Mouse (Mus musculus) hindbrain, embryonic 16.5 days (tissue): ENCODE results near the gene Eif4ebp2. TPM values are rescaled to one million over a fixed set of nuclear protein-coding genes. Genes with fewer than 3 reads are reported as not detected.
A peak's percentile ranks its signal among the peaks of the same experiment; 100 is the strongest.
"Not testable (repeated sequence)": the region's sequence is repeated elsewhere in the genome, so short reads cannot be mapped to it uniquely, and the experiment has no call there.

ENCODE experiments used
- ATAC-seq: fragments of 200-750 bp; cut with Nextera tagmentation; 2 replicates; pipeline ENCODE4 v1.8.0; 2017; ENCODE audit warnings: moderate TSS enrichment, moderate library complexity
- H3K27ac ChIP-seq: fragments of 300-500 bp; sonication (generic); 2 replicates; pipeline ENCODE4 v1.5.1; 2014; ENCODE audit warnings: low read depth, mild to moderate bottlenecking, control low read depth, low read length, moderate library complexity
- H3K27me3 ChIP-seq: fragments of 300-500 bp; sonication (generic); replicated peaks from 2 replicates; pipeline ENCODE4 v1.6.1; 2014; ENCODE audit warnings: low read length; ENCODE audit not compliant: control insufficient read depth, insufficient read depth
- H3K36me3 ChIP-seq: fragments of 300-500 bp; sonication (generic); 2 replicates; pipeline ENCODE4 v1.6.1; 2014; ENCODE audit warnings: mild to moderate bottlenecking, low read length, moderate library complexity, mixed read lengths; ENCODE audit not compliant: control insufficient read depth, insufficient read depth
- H3K4me1 ChIP-seq: fragments of 300-500 bp; sonication (generic); 2 replicates; pipeline ENCODE4 v1.6.1; 2014; ENCODE audit warnings: low read depth, low read length; ENCODE audit not compliant: control insufficient read depth, insufficient read depth
- H3K4me2 ChIP-seq: fragments of 300-500 bp; sonication (generic); 2 replicates; pipeline ENCODE4 v1.6.1; 2014; ENCODE audit warnings: mild to moderate bottlenecking, low read length, control low read depth, moderate library complexity
- H3K4me3 ChIP-seq: fragments of 300-500 bp; sonication (generic); 2 replicates; pipeline ENCODE4 v1.5.1; 2014; ENCODE audit warnings: mild to moderate bottlenecking, low read length, control low read depth, moderate library complexity
- H3K9ac ChIP-seq: fragments of 300-500 bp; sonication (generic); 2 replicates; pipeline ENCODE4 v1.6.1; 2014; ENCODE audit warnings: low read depth, mild to moderate bottlenecking, control low read depth, low read length, moderate library complexity
- H3K9me3 ChIP-seq: fragments of 300-500 bp; sonication (generic); 2 replicates; pipeline ENCODE4 v1.6.1; 2014; ENCODE audit warnings: mild to moderate bottlenecking, low read length, moderate library complexity; ENCODE audit not compliant: control insufficient read depth
- WGBS: fragments of 180-500 bp; shearing (Covaris S2); extraction: QIAGEN DNeasy Blood & Tissue Kit; methylation state at CpG from one replicate; pipeline ENCODE4 v1.1.7; 2014; 5-methylcytosine and 5-hydroxymethylcytosine counted together
- polyA plus RNA-seq: library from polyadenylated mRNA; unstranded; fragments of >200 nt; fragmentation: Nextera tagmentation; extraction: Ambion mirVana; gene quantifications from 2 replicates; pipeline ENCODE4 v1.2.1, GENCODE M21; 2015

Gene Eif4ebp2
- polyA plus RNA-seq, 1 experiment from 2014 or later: 46.6 TPM

DNA sequence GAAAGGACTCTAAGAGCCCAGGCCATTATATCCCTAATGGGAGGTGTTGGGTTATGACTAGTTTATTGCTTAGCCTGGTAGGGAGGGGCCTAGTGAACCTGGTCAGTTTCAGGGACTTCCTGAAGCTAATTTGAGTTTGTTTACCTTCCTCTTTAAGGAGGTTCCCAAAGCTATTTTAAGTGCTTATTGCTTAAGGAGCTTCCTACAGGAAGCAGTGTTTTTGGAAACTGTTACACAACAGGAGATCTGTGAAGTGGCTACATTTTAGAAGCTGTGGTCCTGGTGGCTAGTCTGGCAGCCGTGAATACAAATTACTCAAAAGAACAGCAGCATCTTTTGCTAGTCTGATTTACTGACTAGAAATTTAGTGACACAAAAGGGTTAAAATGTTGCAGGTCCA, 21.9 kb upstream of the Eif4ebp2 start:
- 78% methylated on average over 1 of the region's 1 CpGs for WGBS

DNA sequence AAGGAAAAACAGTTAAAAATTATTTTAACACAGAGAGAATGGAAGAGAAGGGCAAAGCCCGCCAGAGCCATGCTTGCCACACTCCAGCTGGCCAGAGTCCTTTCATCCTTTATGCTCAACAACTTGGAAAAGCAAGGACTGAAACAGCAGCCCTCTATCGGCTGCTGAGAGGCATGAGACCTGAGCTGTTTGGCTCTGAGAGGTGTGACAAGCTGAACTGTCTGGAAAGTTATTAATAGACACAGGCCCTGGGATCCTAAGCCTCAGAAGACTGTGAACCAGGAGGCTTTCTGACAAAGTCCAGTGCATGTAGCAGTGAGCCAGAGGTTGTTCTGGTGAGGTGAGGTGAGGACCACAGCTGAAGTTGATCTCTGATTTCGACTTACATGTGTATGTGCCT, 21.2 kb upstream of the Eif4ebp2 start:
- Histone ChIP-seq H3K4me1 (peaks cover 14% of the 10 kb centered on the region), H3K4me2 (no peak overlapping the region)

More for the DNA sequence above, 21.9 kb upstream of the Eif4ebp2 start:
- Histone ChIP-seq H3K27ac (no peak overlapping the region), H3K9ac (no peak overlapping the region), H3K4me2 (peak overlapping the region; percentile 97), H3K9me3 (no peaks in the 10 kb centered on the region), H3K4me1 (peaks cover 14% of the 10 kb centered on the region), H3K36me3 (no peaks in the 10 kb centered on the region), H3K4me3 (no peak overlapping the region), H3K27me3 (no peaks in the 10 kb centered on the region)
- ATAC-seq: no peak

DNA sequence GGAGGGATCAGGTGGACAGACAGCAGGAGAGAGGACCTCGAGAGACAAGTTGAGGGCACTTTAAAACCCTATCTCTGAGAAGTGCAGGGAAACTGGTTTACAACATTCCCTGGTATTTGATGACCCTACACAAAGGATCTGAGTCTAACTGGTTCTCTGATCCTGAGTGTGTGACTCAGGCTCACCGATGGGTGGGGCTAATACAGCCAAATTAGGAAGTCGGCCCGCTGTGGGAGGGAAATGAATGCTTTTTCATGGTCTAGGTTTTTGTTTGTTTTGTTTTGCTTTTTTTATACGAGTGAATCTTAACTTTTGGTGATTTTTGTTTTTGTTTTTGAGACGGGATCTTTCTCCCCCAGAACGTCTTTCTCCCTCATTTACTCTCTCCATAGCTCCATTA, 16.4 kb upstream of the Eif4ebp2 start:
- H3K9me3 ChIP-seq: no peaks in the 10 kb centered on the region
- H3K27ac ChIP-seq: no peak overlapping the region
- 70% methylated on average over 7 of the region's 7 CpGs for WGBS
- H3K4me3 ChIP-seq: no peak overlapping the region
- H3K9ac ChIP-seq: no peak overlapping the region
- H3K27me3 ChIP-seq: no peaks in the 10 kb centered on the region
- H3K36me3 ChIP-seq: no peaks in the 10 kb centered on the region
- no peak overlapping the region for H3K4me2 ChIP-seq
- ATAC-seq: no peak
- H3K4me1 ChIP-seq: no peaks in the 10 kb centered on the region

More for the DNA sequence above, 21.2 kb upstream of the Eif4ebp2 start:
- H3K27me3 ChIP-seq: no peaks in the 10 kb centered on the region
- H3K27ac ChIP-seq: no peak overlapping the region
- H3K4me3 ChIP-seq: no peak overlapping the region
- no peaks in the 10 kb centered on the region for H3K9me3 ChIP-seq
- no peaks in the 10 kb centered on the region for H3K36me3 ChIP-seq
- no peak for ATAC-seq
- H3K9ac ChIP-seq: no peak overlapping the region
- WGBS: 88% methylated on average over 3 of the region's 3 CpGs

DNA sequence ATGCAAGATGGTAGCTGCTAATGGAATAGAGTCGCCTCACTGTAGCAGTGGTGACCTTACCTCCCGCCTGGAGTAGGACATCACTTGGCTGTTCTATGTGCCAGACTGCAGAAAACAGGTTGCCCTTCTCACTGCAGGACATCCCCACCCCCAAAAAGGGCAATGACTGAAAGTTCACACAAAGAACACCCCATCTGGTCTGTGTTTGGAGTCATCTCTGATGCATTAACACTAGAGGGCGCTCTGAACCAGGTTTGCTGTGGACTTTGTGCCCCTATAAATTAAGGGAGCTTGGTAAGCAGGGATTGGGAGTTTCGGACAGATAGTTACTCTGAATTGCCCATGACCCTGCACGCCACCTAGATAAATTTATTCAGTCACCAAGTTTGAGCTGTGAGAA, 14.4 kb upstream of the Eif4ebp2 start:
- 27% methylated on average over 5 of the region's 5 CpGs for WGBS
- no peaks in the 10 kb centered on the region for H3K36me3 ChIP-seq
- no peak for ATAC-seq
- H3K4me2 ChIP-seq: no peak overlapping the region
- no peak overlapping the region for H3K27ac ChIP-seq
- no peaks in the 10 kb centered on the region for H3K27me3 ChIP-seq
- no peaks in the 10 kb centered on the region for H3K4me1 ChIP-seq
- no peak overlapping the region for H3K4me3 ChIP-seq
- H3K9ac ChIP-seq: no peak overlapping the region
- H3K9me3 ChIP-seq: no peaks in the 10 kb centered on the region

DNA sequence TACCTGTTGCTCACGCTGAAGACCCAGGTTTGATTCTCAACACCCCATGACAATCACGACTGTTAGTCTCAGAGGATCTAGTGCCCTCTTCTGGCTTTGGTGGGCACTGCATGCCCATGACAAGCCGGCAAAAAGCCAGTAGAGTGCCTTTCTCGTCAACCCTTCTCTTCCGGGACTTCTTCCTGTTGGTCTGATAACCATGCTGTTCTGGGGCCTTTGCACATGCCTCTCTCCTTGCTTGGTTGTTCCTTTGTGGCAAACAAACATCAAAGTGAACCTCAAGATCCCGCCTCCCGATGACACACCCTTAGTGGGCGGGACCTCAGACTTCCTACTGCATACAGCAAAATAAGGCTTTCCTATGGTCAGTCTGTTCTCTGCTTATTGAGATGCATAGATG, 13.8 kb upstream of the Eif4ebp2 start:
- WGBS: 69% methylated on average over 8 of the region's 8 CpGs
- Histone ChIP-seq H3K4me3 (no peak overlapping the region), H3K36me3 (no peaks in the 10 kb centered on the region), H3K9me3 (no peaks in the 10 kb centered on the region), H3K27me3 (no peaks in the 10 kb centered on the region), H3K4me1 (no peaks in the 10 kb centered on the region), H3K9ac (no peak overlapping the region), H3K27ac (no peak overlapping the region), H3K4me2 (no peak overlapping the region)
- ATAC-seq: no peak

DNA sequence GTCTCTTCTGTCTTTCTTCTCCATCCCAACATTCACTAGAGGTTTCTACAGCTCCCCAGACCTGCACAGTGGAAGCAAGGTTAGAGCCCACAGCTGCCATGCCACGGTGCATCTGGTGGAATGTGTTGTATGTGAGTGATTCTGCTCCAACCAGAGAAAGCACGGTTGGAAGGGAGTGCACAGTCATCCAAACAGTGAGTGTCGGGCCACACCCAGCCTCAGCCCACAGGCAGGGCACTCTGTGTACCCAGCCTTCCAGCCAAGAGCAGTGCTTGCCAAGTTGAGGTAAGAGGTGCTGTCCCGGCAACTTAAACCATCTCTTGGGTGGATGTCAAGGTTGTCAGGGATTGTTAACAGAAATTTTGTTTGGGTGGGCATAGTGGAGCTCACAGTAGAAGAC, 12.5 kb upstream of the Eif4ebp2 start:
- H3K4me3 ChIP-seq: no peak overlapping the region
- no peak overlapping the region for H3K4me2 ChIP-seq
- no peaks in the 10 kb centered on the region for H3K36me3 ChIP-seq
- no peak overlapping the region for H3K27ac ChIP-seq
- no peaks in the 10 kb centered on the region for H3K27me3 ChIP-seq
- no peaks in the 10 kb centered on the region for H3K9me3 ChIP-seq
- H3K4me1 ChIP-seq: no peaks in the 10 kb centered on the region
- WGBS: 81% methylated on average over 4 of the region's 4 CpGs
- no peak for ATAC-seq
- no peak overlapping the region for H3K9ac ChIP-seq

DNA sequence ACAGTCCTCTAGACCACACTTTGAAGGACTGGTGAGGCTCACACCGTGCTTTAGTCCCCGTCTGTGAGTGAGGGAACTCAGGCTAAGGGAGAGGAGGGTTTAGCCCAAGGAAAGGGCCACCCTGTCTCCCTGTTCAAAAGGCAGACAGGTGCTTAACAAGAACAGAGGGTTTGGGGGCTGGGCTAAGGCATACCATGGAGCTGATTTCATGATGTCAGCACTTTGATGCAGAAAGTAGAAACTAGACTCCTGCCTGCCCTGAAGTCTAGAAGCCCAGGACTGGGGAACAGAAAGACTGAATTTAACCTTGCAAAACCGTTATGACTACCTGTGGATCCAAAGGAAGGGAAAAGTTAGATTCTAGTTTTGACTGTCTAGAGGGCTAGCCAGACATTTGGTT, 4.7 kb upstream of the Eif4ebp2 start:
- no peaks in the 10 kb centered on the region for H3K9me3 ChIP-seq
- H3K9ac ChIP-seq: no peak overlapping the region
- H3K4me2 ChIP-seq: no peak overlapping the region
- no peaks in the 10 kb centered on the region for H3K4me1 ChIP-seq
- no peak overlapping the region for H3K27ac ChIP-seq
- H3K4me3 ChIP-seq: no peak overlapping the region
- no peaks in the 10 kb centered on the region for H3K27me3 ChIP-seq
- no peak for ATAC-seq
- WGBS: 70% methylated on average over 3 of the region's 3 CpGs
- no peaks in the 10 kb centered on the region for H3K36me3 ChIP-seq

DNA sequence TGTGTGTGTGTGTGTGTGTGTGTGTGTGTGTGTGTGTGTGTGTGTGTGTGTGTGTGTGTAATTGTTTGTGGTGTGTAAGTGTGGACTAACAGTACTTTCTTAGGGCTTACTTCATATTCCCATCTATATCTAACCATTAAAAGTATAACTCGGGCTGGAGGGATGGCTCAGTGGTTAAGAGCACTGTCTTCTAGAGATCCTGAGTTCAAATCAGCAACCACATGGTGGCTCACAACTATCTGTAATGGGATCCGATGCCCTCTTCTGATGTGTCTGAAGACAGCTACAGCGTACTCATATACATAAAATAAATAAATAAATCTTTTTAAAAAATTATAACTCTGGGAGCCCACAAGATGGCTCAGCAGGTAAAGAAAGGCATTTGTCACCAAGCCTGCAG, 710 bp upstream of the Eif4ebp2 start:
- 59% methylated on average over 3 of the region's 3 CpGs for WGBS
- Histone ChIP-seq H3K4me1 (peaks cover 23% of the 10 kb centered on the region), H3K4me2 (peak overlapping the region; percentile 65; the same call in 1 of the 2 replicates)
- H3K27ac ChIP-seq, H3K36me3 ChIP-seq, H3K4me3 ChIP-seq, H3K9me3 ChIP-seq, H3K9ac ChIP-seq, H3K27me3 ChIP-seq: not testable (repeated sequence)
- peak; percentile 15 for ATAC-seq

DNA sequence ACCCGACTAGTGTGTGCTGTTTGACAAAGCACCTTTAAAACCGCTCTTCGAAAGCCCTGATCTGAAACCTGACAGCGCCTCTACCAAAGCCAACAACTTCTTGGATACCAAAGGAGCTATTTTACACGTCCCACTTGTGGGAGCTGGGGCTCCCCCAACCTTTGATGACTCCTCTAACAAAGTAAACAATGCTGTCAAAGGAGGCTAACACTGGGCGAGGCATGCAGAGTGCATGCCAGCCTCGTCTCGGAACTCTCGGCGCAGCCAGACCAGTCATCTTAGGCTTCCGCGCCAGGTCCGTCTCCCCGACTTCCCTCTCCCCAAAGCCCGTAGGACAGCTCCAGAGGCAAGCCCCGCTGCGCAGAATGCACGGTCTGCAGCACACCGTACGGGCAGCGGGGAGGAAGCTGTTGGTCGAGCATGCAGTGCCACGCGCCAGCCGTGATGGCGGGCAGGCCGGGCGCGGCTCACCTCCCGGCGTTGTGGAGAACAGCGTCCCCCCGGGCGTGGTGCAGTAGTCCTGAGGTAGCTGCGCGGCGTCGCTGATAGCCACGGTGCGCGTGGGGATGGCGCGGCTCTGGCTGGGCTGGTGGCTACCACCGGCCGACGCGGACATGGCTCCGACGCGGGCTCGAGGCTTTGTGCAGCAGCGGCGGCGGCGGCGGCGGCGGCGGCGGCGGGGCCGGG, 387 bp downstream of the Eif4ebp2 start:
- peaks cover 33% of the 10 kb centered on the region for H3K4me1 ChIP-seq
- peak; percentile 61 for ATAC-seq
- peak overlapping the region; percentile 65 for H3K4me2 ChIP-seq
- no peaks in the 10 kb centered on the region for H3K9me3 ChIP-seq
- H3K4me3 ChIP-seq: peak overlapping the region; percentile 90
- under 1% methylated on average over 36 of the region's 62 CpGs for WGBS
- H3K27me3 ChIP-seq: no peaks in the 10 kb centered on the region
- peak overlapping the region; percentile 95 for H3K9ac ChIP-seq
- peak overlapping the region; percentile 88 for H3K27ac ChIP-seq
- no peaks in the 10 kb centered on the region for H3K36me3 ChIP-seq
